Mouse (Mus musculus): ENCODE measurements around the gene Nat10.

DNA sequence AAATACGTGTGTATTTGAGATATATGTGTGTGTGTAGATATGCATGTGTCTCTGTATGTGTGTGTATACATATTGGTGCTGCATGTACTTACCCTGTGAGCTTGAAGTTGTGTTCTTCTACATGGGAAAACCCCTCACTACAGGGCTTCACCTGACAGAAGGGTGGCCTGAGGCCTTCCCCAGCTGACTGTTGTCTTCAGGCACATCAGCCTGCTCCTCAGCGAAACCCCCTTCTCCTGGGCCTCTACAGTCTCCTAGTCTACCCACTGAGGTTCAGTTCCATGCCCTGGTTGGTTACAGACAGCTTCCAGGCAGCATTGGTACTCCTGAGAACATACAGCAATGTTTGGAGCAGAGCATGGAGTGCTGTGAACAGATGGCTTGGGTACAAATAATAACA lies 76.6 kb downstream of the Nat10 start:
- TF ChIP-seq TAL1 (IDR thresholded peaks at IDR 0.05; ENCODE audit: low read length) (no peak), GATA1 (IDR thresholded peaks at IDR 0.05; ENCODE audit: low read length) (no peak)

All from erythroblast, embryonic 14.5 days (primary cell).